Mouse (Mus musculus) mouse embryonic stem cell (cell line): Measurements from ENCODE around the gene Gpx3.
"Not testable (repeated sequence)": the region's sequence is repeated elsewhere in the genome, so short reads cannot be mapped to it uniquely, and the experiment has no call there.

ENCODE experiments used
- in situ Hi-C, 2 experiments: fragments of 300-500 bp; cut with MboI; formaldehyde crosslinking; loops; 1 replicate in 1 of 2; 3 replicates in 1 of 2; pipeline ENCODE4 v1.14.3; 2019 to 2020; ENCODE audit warnings: low sequenced_read_pairs in 2 of 2, low pct_unique_long_range_greater_than_20kb in 1 of 2, mixed read lengths in 1 of 2; ENCODE audit not compliant: unreplicated experiment in 1 of 2

The Gpx3 gene

GRCm38 (mm10) chr11:54878893-54879292, 23.4 kb upstream of the Gpx3 start:
- in situ Hi-C loops: no loop called here

GRCm38 (mm10) chr11:54879434-54879833, 22.8 kb upstream of the Gpx3 start:
- in situ Hi-C loops: no loop called here

GRCm38 (mm10) chr11:54879922-54880321, 22.3 kb upstream of the Gpx3 start:
- in situ Hi-C loops: loop anchor here in 1 of 2 experiments (10.0 kb wide), 1 partner anchor 105 kb away; no protein-coding TSS in a partner anchor

GRCm38 (mm10) chr11:54881051-54881474, 21.2 kb upstream of the Gpx3 start:
- in situ Hi-C loops: loop anchor here in 1 of 2 experiments (10.0 kb wide), 1 partner anchor 104 kb away; no protein-coding TSS in a partner anchor

GRCm38 (mm10) chr11:54882671-54883070, 19.6 kb upstream of the Gpx3 start:
- in situ Hi-C loops: loop anchor here in 1 of 2 experiments (10.0 kb wide), 1 partner anchor 102 kb away; no protein-coding TSS in a partner anchor

GRCm38 (mm10) chr11:54884197-54884828, 17.9 kb upstream of the Gpx3 start:
- in situ Hi-C loops: loop anchor here in 1 of 2 experiments (10.0 kb wide), 1 partner anchor 100 kb away; no protein-coding TSS in a partner anchor

GRCm38 (mm10) chr11:54884937-54885336, 17.3 kb upstream of the Gpx3 start:
- in situ Hi-C loops: loop anchor here (5.0 to 10.0 kb wide), 2 partner anchors 100 to 102 kb away; no protein-coding TSS in a partner anchor

GRCm38 (mm10) chr11:54885406-54885805, 16.8 kb upstream of the Gpx3 start:
- in situ Hi-C loops: loop anchor here (5.0 to 10.0 kb wide), 2 partner anchors 99 to 102 kb away; no protein-coding TSS in a partner anchor

- in situ Hi-C loops: loop anchor here (5.0 to 10.0 kb wide), 2 partner anchors 97 to 99 kb away; no protein-coding TSS in a partner anchor
Observed at GRCm38 (mm10) chr11:54887927-54888326, 14.3 kb upstream of the Gpx3 start.

GRCm38 (mm10) chr11:54891341-54891740, 10.9 kb upstream of the Gpx3 start:
- in situ Hi-C loops: loop anchor here in 1 of 2 experiments (5.0 kb wide), 1 partner anchor 36 kb away; no protein-coding TSS in a partner anchor

GRCm38 (mm10) chr11:54892091-54892490, 10.2 kb upstream of the Gpx3 start:
- in situ Hi-C loops: loop anchor here in 1 of 2 experiments (5.0 kb wide), 1 partner anchor 35 kb away; no protein-coding TSS in a partner anchor

GRCm38 (mm10) chr11:54894589-54894988, 7.7 kb upstream of the Gpx3 start:
- in situ Hi-C loops: loop anchor here in 1 of 2 experiments (5.0 kb wide), 1 partner anchor 33 kb away; no protein-coding TSS in a partner anchor

- in situ Hi-C loops: not testable (repeated sequence)
Observed at GRCm38 (mm10) chr11:54896646-54897045, 5.6 kb upstream of the Gpx3 start.

GRCm38 (mm10) chr11:54897470-54897869, 4.8 kb upstream of the Gpx3 start:
- in situ Hi-C loops: no loop called here

GRCm38 (mm10) chr11:54899657-54900056, 2.6 kb upstream of the Gpx3 start:
- in situ Hi-C loops: no loop called here

- in situ Hi-C loops: no loop called here
Observed at GRCm38 (mm10) chr11:54903339-54903738, 1.1 kb downstream of the Gpx3 start.

GRCm38 (mm10) chr11:54903940-54904706, 1.9 kb downstream of the Gpx3 start:
- in situ Hi-C loops: no loop called here

GRCm38 (mm10) chr11:54905086-54905485, 2.8 kb downstream of the Gpx3 start:
- in situ Hi-C loops: no loop called here

GRCm38 (mm10) chr11:54905931-54906330, 3.7 kb downstream of the Gpx3 start:
- in situ Hi-C loops: no loop called here
